Mouse (Mus musculus) liver (tissue): ENCODE data around the gene Hpn.
A peak's percentile ranks its signal among the peaks of the same experiment; 100 is the strongest.

ENCODE experiments used
- DNase-seq: peaks from one replicate; pipeline ENCODE4 v3.0.0-alpha.2; 2020; ENCODE audit warnings: mixed read lengths

The Hpn gene

GRCm38 (mm10) chr7:31109796-31110195 is 5.3 kb downstream of the Hpn start:
- DNase-seq: no peak

- DNase-seq: no peak
Observed at GRCm38 (mm10) chr7:31109091-31109490, 6.0 kb downstream of the Hpn start.

DNA sequence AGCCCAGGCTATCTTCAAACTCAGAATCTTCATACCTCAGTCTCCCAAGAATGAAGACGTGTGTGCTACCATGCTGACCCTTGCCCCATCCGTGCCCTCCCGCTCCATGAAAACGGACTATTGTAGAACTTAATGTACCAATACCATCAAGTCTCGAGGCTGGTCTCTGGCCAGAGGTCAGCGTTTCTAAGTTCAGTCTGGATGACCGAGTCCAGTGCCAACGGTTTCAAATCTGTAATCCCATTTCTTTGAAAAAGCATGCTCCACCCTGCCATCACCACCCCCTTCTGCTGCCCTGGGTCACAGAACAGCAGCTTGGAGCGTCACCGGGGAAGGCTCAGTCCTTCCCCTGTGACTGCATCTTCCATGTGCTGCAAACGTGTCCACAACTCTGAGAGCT is 7.3 kb downstream of the Hpn start:
- DNase-seq: no peak

DNA sequence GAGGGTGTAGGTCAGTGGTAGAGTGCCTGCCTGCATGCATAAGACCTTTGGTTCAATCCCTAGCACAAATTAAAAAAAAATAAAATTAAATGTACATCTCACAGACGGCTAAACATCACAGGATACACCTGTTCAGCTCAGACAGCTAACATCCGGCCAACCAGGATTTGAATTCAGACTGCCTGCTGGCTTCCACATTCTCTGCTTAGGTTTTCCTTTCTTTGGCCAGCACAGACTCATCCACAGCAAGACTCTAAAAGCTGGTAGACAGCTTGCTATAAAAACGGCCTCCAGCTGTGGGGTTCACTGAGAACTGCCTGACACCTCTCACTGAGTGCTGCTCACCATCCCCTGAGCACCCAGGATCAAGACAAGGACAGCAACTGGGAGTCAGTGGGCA is 8.9 kb downstream of the Hpn start:
- DNase-seq: no peak

GRCm38 (mm10) chr7:31105061-31105768 is 9.9 kb downstream of the Hpn start:
- peak; percentile 36 for DNase-seq

DNA sequence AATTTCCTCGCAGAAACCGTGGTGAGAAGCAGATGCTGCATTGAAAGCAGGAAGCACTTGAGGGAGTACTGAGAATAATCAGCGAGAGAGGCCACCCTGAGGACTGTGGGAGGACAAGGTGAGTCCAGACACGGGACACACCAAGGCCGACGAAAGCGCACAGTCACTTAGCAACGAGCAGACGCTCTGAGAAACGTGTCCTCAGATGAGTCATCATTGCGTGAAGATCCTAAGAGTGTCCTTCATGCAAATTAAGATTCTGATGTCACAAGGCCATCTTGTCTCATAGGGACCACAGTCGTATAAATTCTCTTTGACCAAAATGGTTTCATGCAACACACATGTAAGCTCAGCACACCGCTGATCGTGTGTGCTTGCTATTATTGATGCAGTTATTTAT is 14.3 kb downstream of the Hpn start:
- no peak for DNase-seq

DNA sequence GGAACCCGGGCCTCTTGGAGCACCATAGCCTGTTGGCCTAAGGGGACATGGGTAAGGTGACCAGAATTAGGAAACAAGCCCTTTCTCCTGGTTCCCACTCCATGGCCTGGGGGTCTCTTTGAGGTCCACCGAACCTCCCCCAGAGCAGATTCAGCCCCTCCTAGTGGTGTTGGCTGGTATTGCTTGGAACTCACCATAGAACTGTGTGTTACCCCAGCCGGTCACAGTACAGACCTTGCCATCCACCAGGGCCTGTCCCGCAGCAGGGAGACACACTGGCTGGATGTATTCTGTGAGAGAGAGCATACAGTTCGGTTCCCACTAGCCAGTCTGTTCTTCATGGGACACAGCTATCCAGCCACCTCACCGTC is 15.5 kb downstream of the Hpn start:
- no peak for DNase-seq

DNA sequence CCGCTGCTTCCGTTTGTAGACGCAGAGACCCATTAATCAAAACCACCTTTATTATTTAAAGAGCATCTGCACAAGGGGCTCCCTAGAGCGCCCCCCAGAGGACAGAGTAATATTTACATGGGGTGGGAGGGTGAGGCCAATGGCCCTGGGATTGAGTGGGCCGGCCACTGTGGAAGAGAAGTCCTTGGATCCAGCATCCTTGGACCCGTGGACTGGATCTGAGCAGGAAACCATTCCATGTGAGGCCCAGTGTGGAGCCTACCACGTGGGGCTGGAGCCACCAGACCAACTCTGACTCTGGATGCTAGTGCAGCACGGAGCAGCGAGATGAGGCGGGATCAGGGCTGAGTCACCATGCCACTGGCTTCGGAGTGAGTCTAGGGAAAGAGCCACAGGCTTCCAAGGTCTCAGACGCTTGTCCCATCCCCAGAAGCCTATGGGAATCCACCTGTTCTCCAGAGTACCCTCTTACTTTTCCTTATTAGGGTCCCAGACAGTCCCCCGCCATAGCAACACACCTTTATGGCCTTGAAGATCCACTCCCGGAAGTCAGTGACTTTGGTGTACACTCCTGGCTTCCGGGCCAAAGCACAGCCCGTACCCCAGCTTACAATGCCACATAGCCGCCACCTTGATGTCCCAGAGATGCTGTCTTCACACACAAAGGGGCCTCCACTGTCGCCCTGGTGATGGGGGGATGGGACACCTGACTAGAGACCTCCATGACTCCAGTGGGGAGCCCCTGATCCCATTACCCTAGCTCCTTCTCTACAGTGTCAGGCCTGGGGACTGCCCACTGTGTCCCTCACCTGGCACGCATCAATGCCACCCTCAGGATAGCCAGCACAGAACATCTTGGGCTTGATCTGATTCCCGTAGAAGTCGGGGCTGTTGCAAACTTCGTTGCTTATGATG is 16.1 kb downstream of the Hpn start:
- no peak for DNase-seq

DNA sequence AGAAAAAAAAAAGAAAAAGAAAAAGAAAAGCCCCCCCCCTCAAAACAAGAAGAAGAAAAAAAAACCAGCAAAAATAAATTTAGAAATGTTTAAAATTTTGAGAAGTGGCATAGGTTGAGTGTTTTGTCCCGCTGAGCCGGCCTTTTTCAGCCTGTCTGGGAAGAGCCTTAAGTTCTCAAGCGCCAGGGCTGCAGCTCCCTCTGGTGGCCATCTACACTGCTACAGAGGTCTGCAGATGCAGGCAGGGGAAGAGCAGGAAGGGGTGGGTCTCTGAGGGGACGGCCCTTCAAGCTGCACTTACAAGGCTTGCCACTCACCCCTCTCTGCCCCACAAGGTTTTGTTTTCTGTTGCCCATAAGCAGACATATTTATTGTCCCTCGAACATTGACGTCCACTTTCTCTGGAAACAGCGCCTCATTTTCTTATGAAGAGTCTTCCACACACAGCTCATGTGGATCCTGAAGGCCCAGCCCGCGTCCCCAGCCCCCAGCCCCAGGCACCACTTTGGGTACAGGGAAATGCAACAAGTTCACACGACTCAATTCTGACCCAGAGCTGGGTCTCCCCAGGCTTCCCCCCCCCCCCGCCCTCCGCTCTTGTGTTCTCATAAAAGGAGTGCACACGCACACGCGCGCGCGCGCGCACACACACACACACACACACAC is 17.4 kb downstream of the Hpn start:
- peak; percentile 85 for DNase-seq

DNA sequence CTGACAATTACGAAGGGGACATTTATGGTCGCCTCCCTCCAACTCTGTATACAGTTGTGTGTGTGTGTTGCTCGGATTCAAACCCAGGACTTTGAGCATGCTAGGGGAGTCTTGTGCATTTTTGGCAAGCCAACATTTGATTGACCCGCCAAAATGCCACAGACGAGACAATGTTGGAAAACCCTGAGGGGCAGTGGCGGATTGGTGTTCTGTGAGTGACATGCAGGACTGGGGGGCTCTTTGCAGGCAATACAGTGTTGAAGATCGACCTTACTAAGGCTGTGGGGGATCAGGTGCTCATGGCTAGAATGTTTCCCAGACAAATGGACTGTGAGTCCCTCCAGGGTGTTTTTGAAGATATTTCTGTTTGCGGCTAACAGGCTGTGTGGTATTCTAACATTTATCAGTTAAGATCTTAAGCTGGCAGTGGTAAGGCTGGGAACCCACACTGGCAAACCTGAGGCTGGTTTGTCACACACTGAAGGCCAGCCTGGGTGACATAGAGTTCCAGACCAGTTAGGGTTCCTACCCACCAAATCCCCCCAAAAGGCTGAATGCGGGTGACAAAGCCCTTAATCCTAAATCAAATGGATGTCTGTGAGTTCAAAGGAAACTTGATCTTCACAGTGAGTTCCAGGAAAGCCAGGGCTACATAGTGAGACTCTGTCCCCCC is 18.1 kb downstream of the Hpn start:
- no peak for DNase-seq

- peak; percentile 24 for DNase-seq
Observed at GRCm38 (mm10) chr7:31094774-31095501, 20.2 kb downstream of the Hpn start.

- no peak for DNase-seq
Observed at GRCm38 (mm10) chr7:31089721-31090120, 25.4 kb downstream of the Hpn start.

GRCm38 (mm10) chr7:31088206-31088605 is 26.9 kb downstream of the Hpn start:
- no peak for DNase-seq

DNA sequence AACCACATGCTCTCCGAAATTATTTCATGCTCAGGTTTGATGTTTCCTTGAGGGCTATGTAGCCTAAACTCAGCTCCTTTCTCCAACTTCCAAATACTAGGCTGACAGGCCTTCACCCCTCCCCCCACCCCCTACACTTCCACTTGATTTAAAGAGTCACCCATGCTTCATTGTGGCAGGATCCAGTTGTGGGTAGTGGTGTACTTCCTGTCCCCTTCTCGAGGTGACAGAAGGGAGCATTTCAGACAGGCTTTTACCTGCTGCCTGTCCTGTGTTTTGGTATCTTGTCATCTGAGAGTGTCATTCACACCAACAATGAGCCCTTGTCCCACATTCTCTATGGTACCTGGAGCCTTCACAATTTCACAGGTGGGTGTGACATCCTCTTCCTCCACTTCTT is 27.8 kb downstream of the Hpn start:
- DNase-seq: no peak

DNA sequence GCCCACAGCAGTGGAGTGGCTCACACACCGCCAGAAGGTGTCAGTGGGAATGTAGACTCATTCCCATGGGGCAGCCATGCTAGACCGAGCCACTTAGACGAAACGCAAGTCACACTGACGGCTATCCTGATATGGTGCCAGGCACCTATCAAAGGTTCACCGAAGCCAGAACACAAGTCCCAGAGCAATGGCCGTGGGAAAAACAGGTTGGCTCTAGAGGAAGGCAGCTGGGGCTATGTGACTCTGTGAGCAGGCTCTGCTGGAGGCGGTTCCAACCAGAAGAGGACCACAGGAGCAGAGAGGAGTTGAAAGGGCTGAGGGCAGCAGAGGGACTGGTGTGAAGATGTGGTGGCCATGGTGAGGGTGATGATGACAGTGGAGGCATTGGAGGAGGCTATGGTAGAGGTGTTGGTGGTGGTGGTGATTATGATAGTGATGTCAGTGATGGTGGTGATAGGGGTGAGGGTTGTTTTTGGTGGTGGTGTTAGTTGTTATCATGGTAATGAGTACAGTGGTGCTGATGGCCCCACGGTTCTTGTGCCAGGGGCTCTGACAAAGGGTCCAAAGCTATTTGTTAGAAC is 28.8 kb downstream of the Hpn start:
- no peak for DNase-seq

DNA sequence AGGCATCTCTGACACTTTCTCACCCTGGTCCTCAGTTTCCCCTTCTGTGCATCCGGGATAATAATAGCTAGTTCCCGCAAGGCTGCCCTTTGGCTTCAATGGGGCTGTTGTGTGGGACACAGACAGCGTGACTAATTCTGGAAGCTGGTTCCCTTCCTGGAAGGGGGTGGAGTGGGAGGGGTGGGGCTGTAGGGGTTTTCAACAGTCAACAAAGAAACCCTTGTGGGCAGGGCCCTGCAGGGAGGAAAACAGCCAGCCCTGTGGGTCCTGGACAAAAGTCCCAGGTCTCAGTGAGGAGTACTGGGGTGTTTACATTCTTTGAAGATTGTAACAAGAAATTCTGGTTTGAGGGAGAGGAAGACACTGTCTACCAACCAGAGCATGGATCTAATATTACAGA is 29.9 kb downstream of the Hpn start:
- DNase-seq: peak; percentile 19

DNA sequence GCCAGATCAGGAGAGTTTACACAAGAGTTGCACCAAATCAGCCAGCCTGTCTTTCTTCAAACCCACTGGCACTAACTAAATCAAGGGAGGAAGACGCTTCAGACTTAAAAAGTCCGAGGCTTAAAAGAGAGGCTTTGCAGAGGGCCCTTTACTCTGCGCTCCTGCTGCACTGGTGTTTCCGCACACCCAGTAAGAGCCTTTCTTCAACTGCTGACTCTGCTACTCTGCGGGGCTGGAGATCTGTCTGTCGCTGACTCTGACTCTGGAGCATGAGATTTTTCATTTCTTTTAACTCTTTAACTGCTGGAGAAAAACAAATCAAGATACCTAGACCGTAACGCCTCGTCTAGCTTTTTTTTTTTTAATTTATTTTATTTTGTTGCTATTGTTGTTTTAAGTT is 30.9 kb downstream of the Hpn start:
- DNase-seq: no peak

DNA sequence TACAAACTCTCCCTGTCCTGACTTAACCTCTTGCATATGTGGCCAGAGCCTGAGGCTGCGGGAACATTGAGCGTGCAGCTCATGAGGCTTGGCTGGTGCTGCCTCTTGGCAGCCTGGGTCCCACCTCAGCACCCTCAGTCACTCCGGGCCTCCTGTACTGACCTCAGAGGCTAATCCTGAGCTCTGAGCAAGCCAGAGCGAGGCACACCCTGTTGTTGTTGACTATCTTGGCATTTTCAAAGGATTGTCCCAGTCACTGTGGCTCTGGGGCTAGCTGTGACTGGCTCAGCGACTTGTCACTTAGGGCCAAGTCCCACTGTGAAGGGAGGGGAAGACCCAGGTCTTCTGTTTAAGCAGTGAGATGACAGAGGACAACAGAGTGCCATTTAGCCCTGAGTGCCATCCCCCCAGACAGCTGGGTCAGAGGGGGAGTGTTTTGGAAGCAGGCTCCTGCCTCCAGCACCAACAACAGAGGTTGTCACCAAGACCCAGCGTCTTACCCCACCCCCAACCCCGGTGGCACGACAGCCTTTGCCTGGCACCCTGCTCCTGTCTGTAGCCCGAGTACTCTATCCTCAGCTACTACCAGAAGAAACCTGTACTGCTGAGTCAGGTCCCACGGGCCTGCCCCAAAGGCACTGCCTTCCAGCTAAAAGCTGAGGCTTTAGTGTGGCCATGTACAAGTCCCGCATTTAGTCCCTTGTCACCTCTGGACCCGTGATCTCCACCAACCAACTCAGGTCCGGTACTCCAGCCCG is 32.1 kb downstream of the Hpn start:
- no peak for DNase-seq

DNA sequence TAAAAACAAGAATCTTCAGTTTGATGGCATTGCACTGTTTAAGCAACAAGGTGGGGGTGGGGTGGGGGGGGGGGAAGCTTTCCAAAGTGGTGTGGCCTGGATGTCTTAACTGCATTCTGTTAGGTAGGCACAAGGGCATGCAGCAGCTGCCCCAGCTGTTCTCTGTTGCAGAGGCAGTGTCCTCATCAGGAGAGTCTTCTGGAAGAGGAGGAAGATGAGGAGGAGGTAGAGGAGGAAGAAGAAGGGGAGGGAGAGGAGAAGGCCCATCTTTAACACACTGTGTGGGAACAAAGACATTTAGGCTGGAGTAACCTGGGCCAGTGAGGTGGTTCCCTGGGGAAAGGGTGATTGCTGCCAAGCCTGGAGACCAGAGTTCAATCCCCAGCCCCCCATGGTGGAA is 33.0 kb downstream of the Hpn start:
- DNase-seq: no peak

DNA sequence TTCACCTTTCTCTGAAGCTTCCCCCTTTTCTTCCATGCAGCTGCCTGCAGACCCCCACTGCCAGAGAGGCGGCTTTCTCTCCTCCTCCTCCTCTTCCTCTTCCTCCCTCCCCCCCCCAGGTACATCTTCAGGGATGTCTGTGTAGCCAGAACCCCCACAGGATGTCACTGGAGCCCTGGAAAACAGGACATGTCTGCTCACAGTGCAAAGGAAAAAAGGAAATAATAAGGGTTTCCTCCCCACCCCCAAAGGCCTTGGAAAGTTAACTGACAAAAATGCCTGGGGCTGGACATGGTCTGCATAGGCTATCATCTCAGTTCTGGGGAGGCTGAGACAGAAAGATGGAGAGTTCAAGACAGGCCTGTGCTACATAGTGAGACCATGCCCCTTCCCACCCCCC is 34.0 kb downstream of the Hpn start:
- no peak for DNase-seq

- no peak for DNase-seq
Observed at GRCm38 (mm10) chr7:31080611-31081010, 34.5 kb downstream of the Hpn start.
